Mouse (Mus musculus): ENCODE results near the gene Speer4b.
"Not testable (repeated sequence)": the region's sequence is repeated elsewhere in the genome, so short reads cannot be mapped to it uniquely, and the experiment has no call there.

Gene Speer4b

DNA sequence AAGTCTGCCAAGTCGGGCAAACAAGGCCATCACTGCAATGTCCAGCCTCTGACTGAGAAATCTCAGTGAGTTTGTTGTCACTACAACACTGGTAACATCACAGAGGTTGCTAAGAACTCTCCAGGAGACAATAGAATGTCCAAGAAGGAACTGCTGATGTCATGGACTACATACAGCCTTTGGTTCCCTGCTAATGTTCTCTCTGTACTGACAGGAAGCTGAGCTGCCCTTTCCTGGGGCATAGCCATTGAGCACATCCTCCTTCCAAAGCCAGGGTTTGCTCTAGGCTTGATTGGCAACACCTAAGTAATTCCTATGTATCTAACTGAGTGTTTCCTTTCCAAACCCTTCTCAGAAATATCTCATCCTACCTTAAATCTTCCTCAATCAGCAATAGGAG lies at the start of gene Speer4b:
Gene Speer4b, minus strand, starts transcription at position 101 of the 400 bp plus-strand sequence.
- not testable (repeated sequence) for DNase-seq

DNA sequence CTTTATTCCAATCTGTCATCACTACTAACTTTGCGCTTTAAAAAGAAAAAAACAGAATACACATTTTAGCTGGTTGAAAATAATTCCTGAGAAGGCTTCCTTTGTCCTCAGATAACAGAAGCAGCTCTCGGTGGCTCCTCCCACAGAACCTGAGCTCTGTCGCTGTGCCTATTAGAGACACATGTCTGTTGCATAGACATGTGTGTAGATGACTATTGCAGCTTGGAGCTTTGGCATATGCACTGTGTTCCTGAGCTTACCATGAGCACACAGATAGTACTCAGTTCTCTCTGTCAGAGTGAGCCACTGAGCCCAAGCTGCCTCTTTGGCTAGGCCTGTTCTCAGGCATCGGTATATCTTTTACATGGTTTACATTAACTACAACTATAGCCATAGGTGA lies 48.1 kb upstream of the Speer4b start:
- DNase-seq, result no peak

DNA sequence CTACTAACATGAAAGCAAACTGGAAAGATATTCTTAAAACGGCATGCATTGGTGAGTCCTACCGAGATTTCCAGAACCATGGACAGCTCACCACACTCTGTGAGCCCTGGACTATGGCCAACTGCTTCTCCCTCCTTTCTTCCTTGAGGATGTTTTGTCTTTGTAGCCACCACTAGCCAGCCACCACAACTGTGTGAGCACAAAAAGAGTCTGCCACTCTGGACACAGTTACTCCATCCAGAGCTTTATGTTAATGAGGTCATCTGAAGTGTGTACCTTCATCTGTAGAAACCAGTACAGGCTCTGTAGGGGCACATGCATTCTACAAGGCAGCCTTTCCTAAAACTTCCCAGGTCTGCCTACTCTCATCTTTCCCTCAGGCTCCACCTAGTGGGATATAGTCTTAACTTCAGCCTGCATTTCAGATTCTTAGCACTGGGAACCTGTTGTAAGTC lies 43.6 kb upstream of the Speer4b start:
- DNase-seq, result peak; percentile 2 to 31

DNA sequence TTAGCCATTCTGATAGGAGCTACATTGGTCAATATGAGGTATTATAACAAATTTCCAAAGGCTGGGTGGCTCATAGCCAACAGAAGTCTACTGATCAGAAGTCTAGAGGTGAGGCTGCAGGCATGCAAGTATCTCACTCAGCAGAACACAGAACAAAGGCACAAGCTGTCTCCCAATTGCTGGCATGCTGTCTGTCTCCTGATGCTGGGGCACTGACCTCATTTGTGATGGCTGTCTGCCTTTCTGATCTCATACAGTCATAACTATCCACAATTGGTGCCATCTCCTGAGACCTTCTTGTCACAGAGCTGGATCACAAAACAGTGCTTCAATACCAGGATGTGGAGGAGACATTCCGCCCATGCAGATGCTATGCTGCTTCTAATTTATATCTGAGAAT lies 25.7 kb upstream of the Speer4b start:
- DNase-seq, result no peak

DNA sequence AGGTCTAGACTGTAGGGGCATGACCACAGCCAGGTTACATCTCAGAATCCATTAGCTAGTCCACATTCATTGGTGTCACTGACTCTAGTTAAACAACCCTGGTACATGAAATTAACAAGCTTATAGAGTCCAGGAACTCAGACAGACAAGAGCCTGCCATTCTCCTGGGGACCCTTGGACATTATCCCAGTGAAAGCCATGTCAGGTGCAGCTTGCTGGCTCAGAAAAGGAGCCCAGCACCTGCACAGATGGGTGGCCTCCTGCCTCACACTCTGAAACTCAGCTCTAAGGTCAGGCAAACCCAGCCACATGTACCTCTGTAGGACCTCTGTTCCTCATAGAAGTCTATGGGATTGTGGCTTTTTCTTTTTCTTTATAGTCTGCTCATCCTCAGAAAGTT lies 17.5 kb upstream of the Speer4b start:
- no peak for DNase-seq

DNA sequence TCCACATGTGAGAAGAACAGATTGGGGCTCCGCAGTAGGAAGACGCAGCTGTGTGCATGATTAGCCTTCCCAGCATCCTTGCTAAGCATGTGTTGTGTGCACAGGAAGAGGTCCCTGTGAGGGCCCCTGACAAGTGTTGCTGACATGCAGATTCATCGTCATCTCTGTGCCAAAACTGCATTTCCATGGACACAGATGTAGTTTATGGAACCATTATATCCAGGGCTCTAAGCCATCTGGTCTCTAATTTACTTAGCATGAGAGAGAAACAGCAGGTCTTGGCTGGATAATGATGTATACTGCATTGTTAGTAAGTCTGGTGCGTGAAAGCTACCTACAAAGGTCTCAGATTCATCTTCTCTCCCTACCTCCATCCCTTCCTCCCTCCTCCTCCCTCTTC lies 10.3 kb downstream of the Speer4b start:
- DNase-seq, result no peak

DNA sequence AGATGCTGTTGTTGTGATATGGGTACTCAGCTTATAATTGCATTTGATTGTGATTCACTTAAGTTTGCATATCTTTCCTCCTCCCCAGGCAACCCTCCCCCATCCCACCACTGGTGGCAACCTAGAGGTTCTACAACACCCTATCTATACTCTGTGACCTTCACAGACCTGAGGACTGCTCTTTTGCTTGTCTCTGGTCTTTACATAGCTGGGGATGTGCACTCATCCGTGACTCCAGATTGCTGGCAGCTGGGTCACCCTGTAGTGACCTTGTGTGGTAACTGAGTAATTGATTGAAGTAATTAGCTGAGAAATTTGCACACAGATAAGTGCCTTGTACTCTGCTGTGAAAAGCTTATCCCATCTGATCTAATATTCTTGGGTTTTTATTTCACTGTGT lies 15.1 kb downstream of the Speer4b start:
- peak; percentile 3 for DNase-seq

DNA sequence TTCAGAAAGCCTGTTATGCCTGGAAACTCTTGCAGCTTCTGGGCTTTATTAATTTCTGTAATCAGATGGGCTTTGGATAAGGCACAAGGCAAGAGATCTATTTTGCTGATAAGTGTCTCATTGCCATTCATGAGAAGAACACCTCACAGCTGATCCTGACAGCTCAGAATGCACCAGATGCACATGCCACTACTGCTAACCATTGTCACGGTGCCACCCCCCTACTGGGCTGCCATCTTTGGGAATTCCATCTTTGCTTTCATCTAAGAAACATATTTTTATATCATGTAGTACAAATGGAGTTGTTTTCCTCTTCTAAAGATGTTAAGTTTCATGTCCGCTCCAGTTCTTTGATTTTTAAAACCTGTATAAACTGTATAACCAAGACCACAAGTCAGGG lies 19.5 kb downstream of the Speer4b start:
- no peak for DNase-seq

DNA sequence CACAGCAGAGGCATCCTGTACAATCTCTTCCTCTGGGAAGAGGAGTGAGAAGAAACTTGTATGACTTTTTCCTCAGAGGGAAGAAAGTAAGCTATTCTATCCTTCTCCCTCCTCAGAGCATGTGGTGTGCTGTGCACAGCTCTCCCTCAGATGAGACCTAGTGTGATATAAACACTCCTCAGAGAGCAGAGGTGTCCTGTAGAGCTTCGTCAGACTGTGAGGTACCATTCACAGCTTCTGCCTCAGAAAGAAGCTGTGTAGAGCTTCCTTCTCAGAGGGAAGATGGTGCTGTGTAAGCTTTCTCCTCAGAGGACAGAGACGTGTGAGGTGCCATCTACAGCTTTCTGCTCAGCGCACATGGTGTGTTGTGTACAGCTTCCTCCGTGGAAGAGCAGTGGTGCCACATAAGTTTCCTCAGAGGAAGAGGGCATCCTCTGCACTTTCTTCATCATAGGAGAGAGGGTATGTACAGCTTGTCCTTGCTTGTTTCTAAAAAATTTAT lies 26.2 kb downstream of the Speer4b start:
- DNase-seq, result no peak

DNA sequence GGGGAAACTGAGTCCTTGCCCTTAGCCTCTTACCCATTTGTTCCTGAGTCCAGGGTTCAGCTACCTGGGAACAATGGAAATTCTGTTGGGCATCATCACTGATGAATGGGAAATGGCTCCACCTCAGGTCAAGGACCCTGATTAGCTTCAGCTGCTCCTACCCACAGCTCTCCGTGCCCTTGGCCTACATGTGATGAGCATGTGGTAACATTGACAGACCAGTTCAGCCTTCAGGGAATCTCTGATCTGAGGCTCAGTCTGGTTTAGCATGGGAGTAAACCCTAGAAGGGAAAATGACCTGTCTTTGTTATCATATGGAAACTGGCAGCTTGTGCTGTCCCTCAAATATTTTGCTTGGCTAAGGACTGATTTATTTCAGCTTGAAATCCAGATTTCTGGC lies 43.6 kb downstream of the Speer4b start:
- no peak for DNase-seq

DNA sequence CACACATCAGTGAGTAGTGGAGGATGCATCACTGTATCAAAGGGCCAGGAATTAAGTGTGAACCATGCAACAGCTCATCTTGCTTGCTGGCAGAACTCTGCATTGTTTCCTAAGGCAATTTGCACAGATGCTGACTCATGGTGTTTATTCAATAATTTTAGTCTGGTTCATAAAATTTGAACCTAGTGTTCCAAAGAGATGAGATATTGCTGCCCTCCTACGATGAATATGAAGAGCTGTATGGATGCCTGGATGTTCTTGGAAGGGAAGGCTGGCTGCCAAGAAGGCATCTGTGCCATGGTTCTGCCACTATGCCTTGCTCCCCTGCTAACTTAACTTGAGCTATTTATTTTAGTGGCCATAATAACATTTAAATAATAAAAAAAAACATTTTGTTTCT lies 44.3 kb downstream of the Speer4b start:
- no peak for DNase-seq

DNA sequence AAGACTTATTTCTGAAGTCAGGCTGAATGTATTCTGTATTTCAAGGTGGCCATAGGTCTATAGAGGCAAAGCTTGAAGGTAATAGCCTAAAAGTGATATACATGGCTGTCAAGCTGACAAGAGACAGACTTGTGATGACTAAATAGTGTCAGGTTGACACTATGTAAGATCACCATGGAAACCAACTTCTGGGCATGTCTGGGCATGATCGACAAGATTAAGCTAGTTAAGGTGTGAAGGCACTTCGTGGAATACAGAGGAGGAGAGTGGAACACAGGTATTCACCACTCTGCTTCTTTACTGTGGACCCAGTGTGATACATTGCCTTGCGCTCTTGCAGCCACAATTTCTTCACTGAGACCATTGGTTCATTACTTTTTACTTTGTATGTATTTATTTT lies 46.9 kb downstream of the Speer4b start:
- DNase-seq, result no peak

DNA sequence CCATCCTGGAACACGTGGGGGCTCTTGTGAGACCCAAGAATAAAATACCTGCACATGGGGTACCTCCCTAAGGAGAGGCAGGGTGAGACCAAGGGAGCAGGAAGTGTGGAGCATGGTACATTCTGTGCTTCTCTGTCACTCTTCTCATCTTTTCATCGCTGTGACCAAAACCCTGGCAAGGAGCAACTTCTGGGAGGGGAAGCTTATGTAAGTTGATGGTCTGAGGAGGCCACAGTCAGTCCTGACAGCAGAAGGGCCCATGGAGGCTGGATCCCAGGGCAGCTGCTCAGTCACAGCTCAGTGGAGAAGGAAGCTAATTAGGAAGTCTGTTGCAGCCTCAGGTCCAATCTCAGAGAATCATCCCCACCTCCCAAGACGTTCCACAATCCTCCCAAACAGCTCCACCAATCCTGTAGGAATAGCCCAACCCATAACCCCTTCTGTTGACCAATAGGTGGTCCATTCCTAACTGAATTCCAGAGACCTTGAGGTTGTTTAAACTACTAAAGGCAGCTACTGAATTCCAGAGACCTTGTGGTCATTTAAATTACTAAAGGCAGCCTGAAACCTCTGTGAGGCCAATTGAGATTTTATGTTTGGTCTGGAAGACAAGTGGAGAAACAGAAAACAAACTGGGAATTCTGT lies 47.9 kb downstream of the Speer4b start:
- DNase-seq, result no peak
